Mouse (Mus musculus) stomach, postnatal 0 days (tissue): Measurements from ENCODE around the gene 4930519P11Rik. TPM values are rescaled to one million over a fixed set of nuclear protein-coding genes. Genes with fewer than 3 reads are reported as not detected.
A peak's percentile ranks its signal among the peaks of the same experiment; 100 is the strongest.

Experiments used
- ATAC-seq: fragments of 200-750 bp; cut with Nextera tagmentation; 2 replicates; pipeline ENCODE4 v1.8.0; 2017; ENCODE audit not compliant: low FRiP score, low TSS enrichment
- DNase-seq: peaks from one replicate; pipeline ENCODE4 v3.0.0-alpha.2; 2016; ENCODE audit warnings: low spot score
- H3K27ac ChIP-seq: fragments of 300-500 bp; sonication (generic); replicated peaks from 2 replicates; pipeline ENCODE4 v1.5.1; 2014; ENCODE audit warnings: mild to moderate bottlenecking, control low read depth
- H3K27me3 ChIP-seq: fragments of 300-500 bp; sonication (generic); 2 replicates; pipeline ENCODE4 v1.6.1; 2014; ENCODE audit warnings: low read length; ENCODE audit not compliant: control insufficient read depth, insufficient read depth
- H3K36me3 ChIP-seq: fragments of 300-500 bp; sonication (generic); 2 replicates; pipeline ENCODE4 v1.6.1; 2014; ENCODE audit warnings: low read length, mixed read lengths; ENCODE audit not compliant: control insufficient read depth, insufficient read depth
- H3K4me1 ChIP-seq: fragments of 300-500 bp; sonication (generic); replicated peaks from 2 replicates; pipeline ENCODE4 v1.6.1; 2014; ENCODE audit warnings: antibody characterized with exemption; ENCODE audit not compliant: control insufficient read depth, insufficient read depth
- H3K4me2 ChIP-seq: fragments of 300-500 bp; sonication (generic); replicated peaks from 2 replicates; pipeline ENCODE4 v1.6.1; 2014; ENCODE audit warnings: low read depth, mild to moderate bottlenecking, control low read depth, moderate library complexity
- H3K4me3 ChIP-seq: fragments of 300-500 bp; sonication (generic); 2 replicates; pipeline ENCODE4 v1.5.1; 2014; ENCODE audit warnings: low read depth, low read length, control low read depth
- H3K9ac ChIP-seq: fragments of 300-500 bp; sonication (generic); 2 replicates; pipeline ENCODE4 v1.6.1; 2014; ENCODE audit warnings: mild to moderate bottlenecking, low read length, control low read depth, mixed read lengths
- H3K9me3 ChIP-seq: fragments of 300-500 bp; sonication (generic); 2 replicates; pipeline ENCODE4 v1.6.1; 2016; ENCODE audit warnings: low read length; ENCODE audit not compliant: control insufficient read depth
- CTCF ChIP-seq: IDR thresholded peaks from 2 replicates; pipeline ENCODE4 v1.5.1; 2016; ENCODE audit warnings: antibody characterized with exemption, low read depth, mild to moderate bottlenecking, moderate library complexity
- EP300 ChIP-seq: optimal IDR thresholded peaks from 2 replicates; pipeline ENCODE3; 2016; ENCODE audit warnings: antibody characterized with exemption
- WGBS: fragments of 180-500 bp; shearing (Covaris S2); extraction: QIAGEN DNeasy Blood & Tissue Kit; methylation state at CpG from one replicate; pipeline ENCODE4 v1.1.7; 2014; 5-methylcytosine and 5-hydroxymethylcytosine counted together
- polyA plus RNA-seq: library from polyadenylated mRNA; unstranded; fragments of >200 nt; fragmentation: Nextera tagmentation; extraction: Ambion mirVana; gene quantifications from 2 replicates; pipeline ENCODE4 v1.2.1, GENCODE M21; 2015

4930519P11Rik gene
- polyA plus RNA-seq: 0.22 and 0.28 TPM in 2 replicates

DNA sequence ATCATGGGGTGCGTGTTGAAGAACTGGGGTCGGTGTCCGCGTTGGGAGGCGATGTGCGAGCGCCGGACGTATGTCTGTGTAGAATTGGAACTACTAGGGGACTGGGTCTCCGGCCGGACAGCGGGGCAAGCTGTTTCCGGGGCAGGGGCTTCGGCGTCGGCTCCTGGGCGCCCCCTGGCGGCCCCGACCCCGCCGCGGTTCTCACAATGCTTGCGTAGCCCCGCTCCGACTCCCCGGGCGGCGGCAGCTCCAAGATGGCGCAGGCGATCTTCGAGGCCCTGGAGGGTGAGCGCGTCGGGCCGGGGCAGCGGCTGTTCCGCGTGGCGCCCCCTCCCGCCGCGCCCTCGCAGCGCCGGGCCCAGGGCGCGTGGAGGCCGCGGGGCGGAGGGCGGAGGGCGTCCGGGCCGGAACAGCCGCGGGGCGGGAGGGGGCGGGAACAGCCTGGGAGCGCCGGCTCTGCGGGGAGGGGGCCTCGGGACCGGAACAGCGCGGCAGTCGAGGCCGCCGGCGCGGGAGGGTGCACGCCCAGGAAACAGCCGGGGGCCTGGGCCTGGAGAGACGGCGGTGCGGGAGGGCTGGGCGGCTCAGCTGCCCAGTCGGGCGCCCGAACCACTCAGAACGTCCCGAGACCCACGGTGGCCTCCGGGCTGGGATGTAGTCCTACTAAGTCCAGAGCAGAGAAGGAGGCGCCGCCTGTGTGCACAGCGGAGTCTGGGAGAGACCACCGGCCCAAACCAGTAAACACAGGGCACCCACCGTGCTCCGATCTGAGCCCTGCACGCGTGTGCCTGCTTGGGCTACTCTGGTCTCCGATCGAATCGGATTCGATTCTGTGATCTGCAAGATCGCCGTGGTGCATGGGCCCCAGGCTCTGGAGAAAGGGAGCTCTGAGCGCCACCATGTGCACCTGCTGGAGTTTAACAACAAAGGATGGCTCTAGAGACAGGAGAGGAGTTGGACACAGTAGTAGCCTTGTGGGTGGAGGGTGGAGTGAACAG, at the start of gene 4930519P11Rik, which contains the start of gene Zfp341:
Gene 4930519P11Rik (minus strand): TSS at position 320 of the 998 bp plus-strand sequence.
Gene Zfp341 (plus strand): TSS at position 180 of the 998 bp plus-strand sequence.
- ATAC-seq (peak; percentile 96), DNase-seq (peak; percentile 95)
- Histone ChIP-seq H3K27ac (peak within 1 kb of the TSS; percentile 98), H3K36me3 (no peaks in the 10 kb centered on the region), H3K9ac (peak within 1 kb of the TSS; percentile 80), H3K4me1 (no peaks in the 10 kb centered on the region), H3K4me2 (peak within 1 kb of the TSS; percentile 81), H3K27me3 (no peaks in the 10 kb centered on the region), H3K9me3 (no peaks in the 10 kb centered on the region), H3K4me3 (peak within 1 kb of the TSS; percentile 53)
- no peak for TF ChIP-seq EP300
- TF ChIP-seq CTCF: peak; percentile 83
- WGBS: under 1% methylated on average over 86 of the region's 98 CpGs

DNA sequence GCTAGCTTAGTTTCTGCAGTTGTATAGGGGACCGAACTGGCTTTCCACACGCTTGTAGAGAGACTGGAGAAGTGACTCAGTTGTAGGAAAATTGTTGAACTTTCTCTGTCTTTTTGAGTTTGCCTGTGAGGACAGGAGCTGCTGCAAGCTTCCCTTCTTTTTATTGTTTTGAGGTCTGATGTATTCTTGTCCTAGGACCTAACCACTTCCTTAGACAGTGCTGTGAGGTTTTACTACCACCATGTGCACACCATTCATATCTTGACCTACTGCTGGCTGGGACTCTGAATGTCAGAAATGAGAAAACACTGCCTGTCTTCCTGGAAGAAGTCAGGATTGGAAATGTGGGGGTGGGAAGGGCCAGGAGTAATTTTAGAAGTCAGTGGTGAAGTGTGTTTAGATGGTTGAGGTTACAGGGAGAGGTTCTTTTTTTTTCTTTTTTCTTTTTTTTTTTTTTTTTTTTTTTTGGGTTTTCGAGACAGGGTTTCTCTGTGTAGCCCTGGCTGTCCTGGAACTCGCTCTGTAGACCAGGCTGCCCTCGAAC, 46.4 kb upstream of the 4930519P11Rik start:
- ATAC-seq (no peak), DNase-seq (no peak)
- H3K27ac ChIP-seq: 0 out of 2 replicates have a peak overlapping the region, but pooled peaks have one; percentile 13
- 0 out of 2 replicates have a peak overlapping the region, but pooled peaks have one; percentile 31 for H3K9ac ChIP-seq
- 83% methylated on average over 3 of the region's 5 CpGs for WGBS
- H3K9me3 ChIP-seq: no peaks in the 10 kb centered on the region
- peak overlapping the region; percentile 60 for H3K4me2 ChIP-seq
- no peaks in the 10 kb centered on the region for H3K27me3 ChIP-seq
- H3K4me3 ChIP-seq: no peak overlapping the region; the same call in 1 of the 2 replicates
- peaks cover 6% of the 10 kb centered on the region; the same call in 1 of the 2 replicates for H3K4me1 ChIP-seq
- H3K36me3 ChIP-seq: no peaks in the 10 kb centered on the region
- TF ChIP-seq EP300 (no peak), CTCF (no peak)

DNA sequence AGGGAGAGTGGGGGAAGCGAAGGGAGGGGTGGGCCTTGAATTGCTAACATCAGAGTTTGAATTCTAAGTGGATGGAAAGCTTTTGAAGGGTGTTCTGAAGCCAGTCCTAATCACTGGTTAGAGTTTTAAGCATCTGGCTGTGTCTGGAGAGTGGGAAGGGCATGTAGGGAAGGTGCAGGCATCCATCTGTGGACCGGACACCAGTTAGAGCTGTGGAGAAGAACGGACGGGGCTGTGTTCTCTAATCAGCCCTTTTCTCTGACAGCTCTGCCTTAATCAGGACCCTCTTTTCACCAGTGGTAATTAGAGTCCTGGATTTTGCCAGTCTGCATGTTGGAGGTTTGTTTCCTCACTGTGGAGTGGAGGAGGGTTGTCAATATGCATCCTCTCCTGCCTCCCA, 45.8 kb upstream of the 4930519P11Rik start:
- H3K9me3 ChIP-seq: no peaks in the 10 kb centered on the region
- H3K27ac ChIP-seq: peak overlapping the region; percentile 99; the same call in 1 of the 2 replicates
- no peak for TF ChIP-seq EP300
- no peak for TF ChIP-seq CTCF
- WGBS: 73% methylated on average over 4 of the region's 4 CpGs
- H3K36me3 ChIP-seq: no peaks in the 10 kb centered on the region
- ATAC-seq: no peak
- DNase-seq: no peak
- peak overlapping the region; percentile 60 for H3K4me2 ChIP-seq
- H3K9ac ChIP-seq: peak overlapping the region; percentile 31; the same call in 1 of the 2 replicates
- peaks cover 6% of the 10 kb centered on the region; the same call in 1 of the 2 replicates for H3K4me1 ChIP-seq
- peak overlapping the region; percentile 88; the same call in 1 of the 2 replicates for H3K4me3 ChIP-seq
- H3K27me3 ChIP-seq: no peaks in the 10 kb centered on the region

DNA sequence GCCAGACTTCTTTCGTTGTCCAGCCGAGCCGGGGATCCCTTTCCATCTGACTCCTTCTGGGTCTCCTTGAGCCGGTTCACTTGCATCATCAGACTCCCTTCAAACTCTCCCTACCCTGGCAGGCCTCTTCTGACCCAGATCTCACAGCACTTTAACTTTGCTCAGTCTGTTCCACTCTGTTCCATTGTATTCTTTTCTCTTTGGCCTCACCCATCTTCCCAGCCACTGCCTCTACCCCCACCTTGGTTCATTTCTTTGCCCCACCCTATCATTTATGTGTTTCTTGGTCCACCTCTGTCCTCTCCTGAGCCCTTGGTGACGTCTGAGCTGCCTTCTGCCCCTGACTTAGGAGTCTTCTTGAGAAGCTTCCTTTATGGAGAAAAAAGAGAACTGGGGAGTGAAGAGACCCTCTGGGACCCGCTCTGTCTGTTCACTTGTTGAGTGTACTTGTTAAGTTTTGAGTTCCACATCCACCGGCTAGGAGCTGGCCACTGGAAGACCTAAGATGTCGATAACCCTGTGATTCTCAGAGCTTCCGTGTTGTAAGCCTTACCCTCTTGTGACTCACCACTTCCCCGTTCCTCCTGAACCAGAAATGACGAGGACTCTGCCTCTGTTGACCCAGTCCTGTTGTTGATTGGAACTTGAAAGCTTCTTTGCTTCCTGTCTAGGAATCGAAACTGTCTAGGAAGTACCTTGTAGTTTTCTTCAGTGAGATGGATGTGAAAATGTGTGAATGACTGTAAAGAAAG, 44.4 kb upstream of the 4930519P11Rik start:
- no peaks in the 10 kb centered on the region for H3K9me3 ChIP-seq
- ATAC-seq (peak; percentile 79), DNase-seq (peak; percentile 72)
- no peaks in the 10 kb centered on the region for H3K36me3 ChIP-seq
- H3K27ac ChIP-seq: peak overlapping the region; percentile 99
- TF ChIP-seq EP300 (no peak), CTCF (no peak)
- H3K4me1 ChIP-seq: peaks cover 6% of the 10 kb centered on the region; the same call in 1 of the 2 replicates
- peak overlapping the region; percentile 60 for H3K4me2 ChIP-seq
- whole genome bisulfite sequencing: 2% methylated on average over 12 of the region's 12 CpGs
- peak overlapping the region; percentile 98 for H3K9ac ChIP-seq
- H3K27me3 ChIP-seq: no peaks in the 10 kb centered on the region
- peak overlapping the region; percentile 88 for H3K4me3 ChIP-seq

DNA sequence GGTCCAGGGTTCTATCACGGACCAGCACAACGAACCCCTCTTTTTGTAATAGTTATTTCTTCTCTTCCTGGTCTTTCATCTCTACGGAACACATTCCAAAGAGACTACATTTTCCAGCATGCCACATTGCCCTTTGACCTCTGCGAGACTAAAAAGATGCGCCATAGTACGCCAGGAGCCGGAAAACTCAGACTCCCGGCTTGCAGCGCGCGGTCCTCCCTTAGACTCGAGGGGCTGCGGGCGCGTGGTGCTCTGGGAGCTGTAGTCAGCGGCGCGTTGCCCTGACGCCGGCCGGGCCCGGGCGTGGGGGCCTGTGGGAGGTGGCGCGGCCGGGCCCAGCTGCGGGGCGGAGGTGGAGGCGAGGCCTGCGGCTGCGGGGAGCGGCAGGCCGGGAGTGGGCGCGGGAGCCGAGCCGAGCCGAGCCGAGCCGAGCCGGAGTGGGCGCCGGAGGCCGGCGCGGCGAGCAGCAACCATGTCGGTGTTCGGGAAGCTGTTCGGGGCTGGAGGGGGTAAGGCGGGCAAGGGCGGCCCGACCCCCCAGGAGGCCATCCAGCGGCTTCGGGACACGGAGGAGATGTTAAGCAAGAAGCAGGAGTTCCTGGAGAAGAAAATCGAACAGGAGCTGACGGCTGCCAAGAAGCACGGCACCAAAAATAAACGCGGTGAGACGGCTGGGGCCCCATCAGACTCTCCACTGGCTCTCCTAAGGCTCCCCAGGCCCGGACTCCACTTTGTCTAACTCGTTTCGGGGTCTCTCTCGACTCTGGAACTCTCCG, 43.7 kb upstream of the 4930519P11Rik start:
- DNase-seq: peak; percentile 98
- ATAC-seq: peak; percentile 99
- Histone ChIP-seq H3K4me1 (peaks cover 6% of the 10 kb centered on the region; the same call in 1 of the 2 replicates), H3K27ac (peak overlapping the region; percentile 99), H3K36me3 (no peaks in the 10 kb centered on the region), H3K4me3 (peak overlapping the region; percentile 88), H3K9ac (peak overlapping the region; percentile 98), H3K4me2 (peak overlapping the region; percentile 60), H3K27me3 (no peaks in the 10 kb centered on the region), H3K9me3 (no peaks in the 10 kb centered on the region)
- under 1% methylated on average over 63 of the region's 67 CpGs for WGBS
- TF ChIP-seq CTCF: no peak
